Mouse (Mus musculus): ENCODE data around the gene Psme2b. TPM values are rescaled to one million over a fixed set of nuclear protein-coding genes. Genes with fewer than 3 reads are reported as not detected.
"Not testable (repeated sequence)": the region's sequence is repeated elsewhere in the genome, so short reads cannot be mapped to it uniquely, and the experiment has no call there.

Gene Psme2b
- polyA plus RNA-seq, 1 experiment from 2014 or later = 2.3 TPM

DNA sequence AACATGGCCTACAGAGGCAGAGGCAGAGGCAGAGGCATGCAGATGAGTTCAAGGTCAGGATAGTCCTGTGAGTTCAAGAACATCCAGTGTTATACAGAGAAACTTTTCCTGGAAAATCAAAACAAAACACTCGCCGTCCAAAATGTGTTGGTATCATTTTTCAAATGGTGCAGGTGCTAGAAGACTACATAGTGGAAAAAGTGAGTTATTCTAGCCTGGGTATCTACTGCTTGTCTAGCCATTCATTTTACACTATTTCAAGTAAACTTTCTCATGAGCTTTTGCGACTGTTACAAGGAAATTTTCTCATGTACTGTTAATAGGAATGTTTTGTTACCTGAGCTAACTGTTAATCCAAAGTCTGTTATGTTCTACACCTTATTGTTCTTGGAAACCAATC lies 27.6 kb downstream of the Psme2b start:
- no peak for ATAC-seq (ENCODE audit: insufficient read depth)
- H3K4me2 ChIP-seq = no peak overlapping the region
- no peaks in the 10 kb centered on the region for H3K36me3 ChIP-seq (ENCODE audit: insufficient read depth)
- no peaks in the 10 kb centered on the region for H3K9me3 ChIP-seq (ENCODE audit: low read depth, low read length)
- DNase-seq = no peak
- H3K9ac ChIP-seq = no peak overlapping the region
- no peak overlapping the region for H3K4me3 ChIP-seq (ENCODE audit: low read depth, low read length)
- TF ChIP-seq CTCF (IDR thresholded peaks at IDR 0.05; ENCODE audit: low read depth) = no peak
- no peak overlapping the region for H3K27ac ChIP-seq (ENCODE audit: low read depth)
- H3K27me3 ChIP-seq (ENCODE audit: insufficient read depth, low read length) = no peaks in the 10 kb centered on the region
- 68% methylated on average over 3 of the region's 3 CpGs for WGBS
- no peaks in the 10 kb centered on the region for H3K4me1 ChIP-seq (ENCODE audit: insufficient read depth)

DNA sequence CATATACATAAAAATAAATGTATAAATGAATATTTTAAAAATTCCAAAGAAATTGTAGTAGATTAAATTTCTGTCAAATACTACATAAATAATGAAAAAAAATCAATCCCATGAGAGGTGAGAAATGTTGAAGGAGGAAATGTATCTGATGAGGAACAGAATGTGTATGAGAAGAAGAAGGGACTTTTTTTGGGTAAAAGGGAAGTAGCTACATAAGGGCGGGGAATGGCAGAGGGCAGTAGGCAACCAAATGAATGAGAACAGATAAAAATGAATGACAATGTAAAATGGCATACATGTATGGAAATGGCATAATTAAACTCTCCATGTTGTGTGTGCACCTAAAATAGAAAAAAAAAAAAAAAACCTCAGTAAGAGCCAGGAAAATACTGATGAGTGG lies 32.4 kb downstream of the Psme2b start:
- WGBS = 86% methylated on average over 1 of the region's 1 CpGs
- no peaks in the 10 kb centered on the region for H3K4me1 ChIP-seq (ENCODE audit: insufficient read depth)
- ATAC-seq (ENCODE audit: insufficient read depth) (no peak), DNase-seq (no peak)
- no peaks in the 10 kb centered on the region for H3K36me3 ChIP-seq (ENCODE audit: insufficient read depth)
- no peak overlapping the region for H3K27ac ChIP-seq (ENCODE audit: low read depth)
- H3K4me2 ChIP-seq = no peak overlapping the region
- TF ChIP-seq CTCF (IDR thresholded peaks at IDR 0.05; ENCODE audit: low read depth) = no peak
- no peaks in the 10 kb centered on the region for H3K27me3 ChIP-seq (ENCODE audit: insufficient read depth, low read length)
- H3K4me3 ChIP-seq (ENCODE audit: low read depth, low read length) = no peak overlapping the region
- no peaks in the 10 kb centered on the region for H3K9me3 ChIP-seq (ENCODE audit: low read depth, low read length)
- H3K9ac ChIP-seq = no peak overlapping the region

DNA sequence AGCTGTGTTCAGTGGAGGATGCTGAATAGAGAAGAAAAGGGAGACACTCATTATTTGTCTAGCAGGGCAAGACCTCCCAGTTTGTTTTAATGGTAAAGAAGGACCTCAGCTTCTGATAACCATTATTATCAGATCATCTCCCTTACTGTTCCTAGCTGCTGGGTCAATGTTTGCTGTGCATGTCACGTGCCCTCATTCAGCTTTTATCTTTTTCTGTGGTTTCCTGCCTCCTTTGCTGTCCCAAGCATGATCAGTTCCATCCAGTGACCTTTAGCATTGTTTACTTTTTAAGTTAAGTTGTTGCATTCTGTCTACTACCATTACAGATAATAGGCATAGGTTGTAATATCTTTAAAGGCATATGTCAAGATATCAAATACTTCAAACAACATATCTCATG lies 37.5 kb downstream of the Psme2b start:
- H3K36me3 ChIP-seq (ENCODE audit: insufficient read depth) = no peaks in the 10 kb centered on the region
- no peak overlapping the region for H3K27ac ChIP-seq (ENCODE audit: low read depth)
- H3K27me3 ChIP-seq (ENCODE audit: insufficient read depth, low read length) = no peaks in the 10 kb centered on the region
- H3K9me3 ChIP-seq (ENCODE audit: low read depth, low read length) = no peaks in the 10 kb centered on the region
- TF ChIP-seq CTCF (IDR thresholded peaks at IDR 0.05; ENCODE audit: low read depth) = no peak
- DNase-seq (no peak), ATAC-seq (ENCODE audit: insufficient read depth) (no peak)
- H3K4me2 ChIP-seq = no peak overlapping the region
- no peaks in the 10 kb centered on the region for H3K4me1 ChIP-seq (ENCODE audit: insufficient read depth)
- H3K4me3 ChIP-seq (ENCODE audit: low read depth, low read length) = no peak overlapping the region
- H3K9ac ChIP-seq = no peak overlapping the region
- WGBS = 42% methylated on average over 1 of the region's 1 CpGs

DNA sequence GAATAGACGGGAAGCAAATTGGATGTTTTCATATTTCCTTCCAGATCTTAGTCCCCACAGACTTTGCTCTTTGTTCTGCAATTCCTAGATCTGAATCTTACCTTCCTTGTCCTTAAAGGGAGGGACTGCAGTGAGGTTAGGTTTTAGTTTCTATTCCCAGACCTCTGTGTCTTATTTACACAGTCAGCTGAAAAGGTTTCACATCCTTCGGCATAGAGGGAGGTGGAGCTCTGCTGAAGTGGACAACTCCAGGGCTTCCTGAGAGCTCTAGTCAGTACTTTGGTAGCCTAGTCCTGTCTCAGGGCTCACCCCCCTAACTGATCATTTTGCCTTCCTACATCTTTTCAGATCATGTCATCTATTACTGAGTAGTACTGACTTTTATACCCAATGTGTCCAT lies 44.0 kb downstream of the Psme2b start, which contains the start of gene Gm5431:
Gene Gm5431 (minus strand): TSS at position 194 of the 400 bp plus-strand sequence.
- Histone ChIP-seq H3K4me1 (ENCODE audit: insufficient read depth) (no peaks in the 10 kb centered on the region), H3K4me2 (no peak within 1 kb of the TSS), H3K27me3 (ENCODE audit: insufficient read depth, low read length) (no peaks in the 10 kb centered on the region), H3K36me3 (ENCODE audit: insufficient read depth) (no peaks in the 10 kb centered on the region), H3K27ac (ENCODE audit: low read depth) (no peak within 1 kb of the TSS), H3K9ac (no peak within 1 kb of the TSS), H3K9me3 (ENCODE audit: low read depth, low read length) (no peaks in the 10 kb centered on the region), H3K4me3 (ENCODE audit: low read depth, low read length) (no peak within 1 kb of the TSS)
- DNase-seq (peak; percentile 11), ATAC-seq (ENCODE audit: insufficient read depth) (no peak)
- no peak for TF ChIP-seq CTCF (IDR thresholded peaks at IDR 0.05; ENCODE audit: low read depth)
- 42% methylated on average over 2 of the region's 2 CpGs for WGBS

DNA sequence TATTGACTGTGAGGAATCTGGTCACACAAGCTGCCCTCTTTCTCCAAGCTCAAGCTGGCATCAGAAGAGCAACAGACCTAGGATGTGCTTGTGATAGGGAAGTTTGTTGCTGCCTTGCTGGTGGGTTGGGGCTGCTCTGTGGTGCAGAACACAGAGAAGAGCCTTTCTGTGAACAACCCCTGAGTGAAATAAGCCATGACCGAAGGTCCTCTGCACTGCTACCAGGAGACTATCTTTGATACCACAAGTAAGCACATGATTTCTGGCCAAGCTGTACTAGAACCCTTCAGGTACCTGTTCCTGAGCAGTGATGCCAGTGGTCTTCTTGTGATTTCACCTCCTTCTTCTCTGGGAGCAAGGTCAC lies 44.4 kb downstream of the Psme2b start:
- H3K27me3 ChIP-seq (ENCODE audit: insufficient read depth, low read length); H3K36me3 ChIP-seq (ENCODE audit: insufficient read depth); H3K9ac ChIP-seq; ATAC-seq (ENCODE audit: insufficient read depth); DNase-seq; H3K9me3 ChIP-seq (ENCODE audit: low read depth, low read length); H3K27ac ChIP-seq (ENCODE audit: low read depth); H3K4me3 ChIP-seq (ENCODE audit: low read depth, low read length); H3K4me2 ChIP-seq; H3K4me1 ChIP-seq (ENCODE audit: insufficient read depth): not testable (repeated sequence)
- 83% methylated on average over 1 of the region's 1 CpGs for WGBS

DNA sequence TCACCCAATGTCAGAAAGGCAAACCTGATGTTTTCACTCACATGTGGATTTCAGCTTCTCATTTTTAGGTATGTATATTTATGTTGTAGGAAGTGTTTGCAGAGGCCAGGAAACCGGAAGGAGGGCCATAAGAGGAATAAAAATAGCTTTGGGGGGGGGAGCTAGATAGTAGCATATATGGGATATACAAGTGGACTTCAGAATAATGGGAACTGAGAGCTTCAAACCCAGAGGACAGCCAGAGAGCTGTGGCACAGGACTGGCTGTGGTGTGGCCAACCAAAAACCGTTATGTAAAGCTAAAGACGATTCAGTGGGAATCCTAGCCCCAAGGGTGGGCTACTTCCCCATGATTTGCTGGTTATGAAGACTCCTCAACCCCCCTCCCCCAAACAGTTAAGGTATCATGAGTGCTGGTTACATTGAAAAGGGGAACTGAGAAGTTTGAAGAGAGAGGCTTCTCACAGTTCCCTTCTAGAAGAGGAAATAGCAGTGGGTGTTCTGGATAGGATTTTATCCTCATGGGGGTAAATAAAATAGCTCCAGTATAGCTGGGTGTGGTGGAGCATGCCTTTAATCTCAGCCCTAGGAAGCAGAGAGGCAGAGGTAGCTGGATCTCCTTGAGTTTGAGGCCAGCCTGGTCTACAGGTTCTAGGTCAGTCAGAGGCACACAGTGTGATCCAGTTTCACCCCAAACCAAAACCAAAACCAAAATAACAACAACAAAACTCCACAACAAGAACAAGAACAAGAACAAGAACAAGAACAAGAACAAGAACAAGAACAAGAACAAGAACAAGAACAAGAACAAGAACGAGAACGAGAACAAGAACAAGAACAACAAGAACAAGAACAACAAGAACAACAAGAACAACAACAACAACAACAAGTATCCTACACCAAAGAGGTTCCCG lies 45.1 kb downstream of the Psme2b start:
- not testable (repeated sequence) for H3K36me3 ChIP-seq (ENCODE audit: insufficient read depth); ATAC-seq (ENCODE audit: insufficient read depth); H3K27me3 ChIP-seq (ENCODE audit: insufficient read depth, low read length); H3K9me3 ChIP-seq (ENCODE audit: low read depth, low read length); H3K4me1 ChIP-seq (ENCODE audit: insufficient read depth); H3K27ac ChIP-seq (ENCODE audit: low read depth); DNase-seq; H3K9ac ChIP-seq; H3K4me2 ChIP-seq; H3K4me3 ChIP-seq (ENCODE audit: low read depth, low read length)
- WGBS = 66% methylated on average over 6 of the region's 6 CpGs

DNA sequence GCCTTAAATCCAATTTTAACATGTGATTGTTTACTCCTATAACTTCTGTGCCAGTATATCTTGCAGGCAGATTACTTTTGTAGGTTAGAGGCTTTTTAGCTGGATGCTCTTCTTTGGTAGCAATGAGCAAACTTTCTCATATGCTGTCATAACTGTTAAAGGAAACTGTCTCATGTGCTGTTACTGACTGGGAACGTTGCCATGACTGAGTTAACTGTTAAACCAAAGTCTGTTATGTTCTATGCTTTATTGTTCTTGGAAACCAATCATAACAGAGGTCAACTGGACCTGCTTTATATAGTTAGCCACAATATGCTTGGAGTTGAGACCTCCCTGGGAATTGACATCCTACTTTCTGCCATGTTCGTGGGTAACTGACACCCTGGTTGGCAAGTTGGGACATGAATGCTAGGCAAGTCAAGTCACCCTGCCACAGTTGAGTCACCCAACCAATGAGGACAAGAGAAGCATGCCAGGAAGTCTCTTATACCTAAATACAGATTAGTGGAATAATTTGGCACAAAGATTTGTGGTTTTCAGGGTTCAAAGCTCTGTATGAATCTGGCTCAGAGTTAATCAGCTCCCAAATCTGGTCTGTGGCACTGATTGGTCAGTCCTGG lies 47.1 kb downstream of the Psme2b start:
- DNase-seq (no peak), ATAC-seq (ENCODE audit: insufficient read depth) (no peak)
- 64% methylated on average over 2 of the region's 2 CpGs for WGBS
- Histone ChIP-seq H3K36me3 (ENCODE audit: insufficient read depth) (no peaks in the 10 kb centered on the region), H3K4me3 (ENCODE audit: low read depth, low read length) (no peak overlapping the region), H3K27me3 (ENCODE audit: insufficient read depth, low read length) (no peaks in the 10 kb centered on the region), H3K9ac (no peak overlapping the region), H3K4me1 (ENCODE audit: insufficient read depth) (no peaks in the 10 kb centered on the region), H3K4me2 (no peak overlapping the region), H3K9me3 (ENCODE audit: low read depth, low read length) (no peaks in the 10 kb centered on the region), H3K27ac (ENCODE audit: low read depth) (no peak overlapping the region)
- no peak for TF ChIP-seq CTCF (IDR thresholded peaks at IDR 0.05; ENCODE audit: low read depth)

Other genes starting within 250 kb of the Psme2b start
- gene Rack1, start 145.9 kb downstream of the Psme2b start, polyA plus RNA-seq (2014; fragmentation: Nextera tagmentation; extraction: Ambion mirVana) = 935 and 940 TPM in 2 replicates
- gene Trim41, start 128.8 kb downstream of the Psme2b start, polyA plus RNA-seq (2014; fragmentation: Nextera tagmentation; extraction: Ambion mirVana) = 4.5 and 4.6 TPM in 2 replicates
- gene Trim7, start 120.0 kb downstream of the Psme2b start, polyA plus RNA-seq (2014; fragmentation: Nextera tagmentation; extraction: Ambion mirVana) = 0.55 and 1.4 TPM in 2 replicates
- 11.3 and 11.8 TPM in 2 replicates for gene Gm12184, start 119.5 kb downstream of the Psme2b start, polyA plus RNA-seq (2014; fragmentation: Nextera tagmentation; extraction: Ambion mirVana)
- 6.7 and 7.6 TPM in 2 replicates for gene Irgm1, start 74.5 kb downstream of the Psme2b start, polyA plus RNA-seq (2014; fragmentation: Nextera tagmentation; extraction: Ambion mirVana)
- 0.17 and 0.20 TPM in 2 replicates for gene Gm5431, start 44.0 kb downstream of the Psme2b start, polyA plus RNA-seq (2014; fragmentation: Nextera tagmentation; extraction: Ambion mirVana)
- gene Olfr56, start 32.7 kb upstream of the Psme2b start, polyA plus RNA-seq (2014; fragmentation: Nextera tagmentation; extraction: Ambion mirVana) = not detected in 2 replicates
- gene 9930111J21Rik1, start 33.2 kb upstream of the Psme2b start, polyA plus RNA-seq (2014; fragmentation: Nextera tagmentation; extraction: Ambion mirVana) = 0.72 and 1.0 TPM in 2 replicates
- not detected in 2 replicates for gene Gm12185, start 46.0 kb upstream of the Psme2b start, polyA plus RNA-seq (2014; fragmentation: Nextera tagmentation; extraction: Ambion mirVana)
- gene Tgtp1, start 48.0 kb upstream of the Psme2b start, polyA plus RNA-seq (2014; fragmentation: Nextera tagmentation; extraction: Ambion mirVana) = 0.28 TPM in 1 of 2 replicates, not detected in the other
- gene 9930111J21Rik2, start 105.1 kb upstream of the Psme2b start, polyA plus RNA-seq (2014; fragmentation: Nextera tagmentation; extraction: Ambion mirVana) = 0.38 and 0.79 TPM in 2 replicates
- 0.09 and 0.16 TPM in 2 replicates for gene Tgtp2, start 118.0 kb upstream of the Psme2b start, polyA plus RNA-seq (2014; fragmentation: Nextera tagmentation; extraction: Ambion mirVana)
- gene Ifi47, start 130.4 kb upstream of the Psme2b start, polyA plus RNA-seq (2014; fragmentation: Nextera tagmentation; extraction: Ambion mirVana) = 1.2 and 1.8 TPM in 2 replicates
- not detected in 2 replicates for gene Olfr1396, start 168.7 kb upstream of the Psme2b start, polyA plus RNA-seq (2014; fragmentation: Nextera tagmentation; extraction: Ambion mirVana)
- not detected in 2 replicates for gene Olfr1395, start 196.1 kb upstream of the Psme2b start, polyA plus RNA-seq (2014; fragmentation: Nextera tagmentation; extraction: Ambion mirVana)
- gene Olfr1394, start 208.2 kb upstream of the Psme2b start, polyA plus RNA-seq (2014; fragmentation: Nextera tagmentation; extraction: Ambion mirVana) = not detected in 2 replicates
- 0.89 and 1.1 TPM in 2 replicates for gene Btnl9, start 241.0 kb upstream of the Psme2b start, polyA plus RNA-seq (2014; fragmentation: Nextera tagmentation; extraction: Ambion mirVana)